Mouse (Mus musculus): ENCODE results near the gene Cavin1. TPM values are rescaled to one million over a fixed set of nuclear protein-coding genes. Genes with fewer than 3 reads are reported as not detected.

Gene Cavin1
- total RNA-seq, 1 experiment from 2014 or later, result 13.4 TPM

Other genes with a start within 250 kb of the Cavin1 start
- gene Rab5c, start 232.7 kb downstream of the Cavin1 start, total RNA-seq (2017), result 75.3 and 87.9 TPM in 2 replicates
- gene Kcnh4, start 210.9 kb downstream of the Cavin1 start, total RNA-seq (2017), result 0.13 TPM in 1 of 2 replicates, not detected in the other
- not detected in 2 replicates for gene Hcrt, start 208.0 kb downstream of the Cavin1 start, total RNA-seq (2017)
- gene Ghdc, start 199.9 kb downstream of the Cavin1 start, total RNA-seq (2017), result 2.4 and 3.3 TPM in 2 replicates
- 58.8 and 66.2 TPM in 2 replicates for gene Stat5b, start 120.2 kb downstream of the Cavin1 start, total RNA-seq (2017)
- 48.2 and 54.6 TPM in 2 replicates for gene Stat5a, start 111.5 kb downstream of the Cavin1 start, total RNA-seq (2017)
- 108 and 135 TPM in 2 replicates for gene Stat3, start 31.3 kb downstream of the Cavin1 start, total RNA-seq (2017)
- gene Atp6v0a1, start 38.6 kb upstream of the Cavin1 start, total RNA-seq (2017), result 7.5 and 32.6 TPM in 2 replicates
- 16.4 and 20.6 TPM in 2 replicates for gene Naglu, start 99.1 kb upstream of the Cavin1 start, total RNA-seq (2017)
- gene Hsd17b1, start 107.5 kb upstream of the Cavin1 start, total RNA-seq (2017), result not detected in 2 replicates
- gene Coasy, start 111.7 kb upstream of the Cavin1 start, total RNA-seq (2017), result 20.0 and 21.7 TPM in 2 replicates
- gene Mlx, start 116.4 kb upstream of the Cavin1 start, total RNA-seq (2017), result 36.5 and 57.0 TPM in 2 replicates
- 34.5 and 60.5 TPM in 2 replicates for gene Psmc3ip, start 124.5 kb upstream of the Cavin1 start, total RNA-seq (2017)
- gene Retreg3, start 149.0 kb upstream of the Cavin1 start, total RNA-seq (2017), result 30.9 and 38.8 TPM in 2 replicates
- 30.0 and 47.4 TPM in 2 replicates for gene Tubg1, start 149.1 kb upstream of the Cavin1 start, total RNA-seq (2017)
- gene Tubg2, start 185.0 kb upstream of the Cavin1 start, total RNA-seq (2017), result not detected in 2 replicates
- gene Cntnap1, start 199.6 kb upstream of the Cavin1 start, total RNA-seq (2017), result 0.31 TPM in 1 of 2 replicates, not detected in the other
- gene Plekhh3, start 200.5 kb upstream of the Cavin1 start, total RNA-seq (2017), result 0.50 TPM in 1 of 2 replicates, not detected in the other
- not detected in 2 replicates for gene Ccr10, start 204.6 kb upstream of the Cavin1 start, total RNA-seq (2017)